ENCODE assay signal across 8 mouse cellular contexts in the genomic region with DNA sequence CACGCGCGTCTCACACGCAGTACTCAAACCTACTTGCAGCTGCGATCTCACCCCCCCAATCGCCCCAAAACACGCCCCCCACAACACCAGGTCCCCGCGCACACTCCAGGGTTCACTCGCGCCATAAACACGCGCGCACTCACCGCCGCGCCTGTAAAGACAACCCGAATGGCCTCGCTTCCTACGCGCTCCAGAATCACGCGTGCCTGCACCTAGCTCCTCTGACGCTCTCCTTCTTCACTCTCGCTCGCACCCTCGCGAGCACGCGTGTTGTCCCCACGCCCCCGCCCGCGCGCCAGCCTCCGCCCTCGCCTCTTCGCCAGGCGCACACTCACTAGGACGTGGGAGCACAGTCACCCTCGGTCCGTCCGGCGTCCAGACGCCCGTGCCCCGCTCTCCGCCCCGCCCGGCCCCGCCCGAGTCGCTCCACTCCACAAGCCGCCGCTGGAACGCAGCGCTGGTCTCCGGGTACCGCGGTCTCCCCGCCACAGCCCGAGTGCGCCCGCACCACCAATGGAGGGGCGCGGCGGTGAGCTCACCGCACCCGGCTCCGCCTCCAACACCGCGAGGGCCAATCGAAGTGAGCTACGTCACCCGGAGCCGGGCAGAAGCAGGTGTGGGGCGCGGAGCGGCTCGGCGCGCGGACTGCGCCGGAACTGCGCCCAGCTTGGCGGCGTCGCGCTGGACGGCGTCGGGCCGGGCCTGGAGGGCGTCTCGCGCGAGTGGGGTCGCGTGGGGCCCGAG. TPM values are rescaled to one million over a fixed set of nuclear protein-coding genes. Genes with fewer than 3 reads are reported as not detected.
A peak's percentile ranks its signal among the peaks of the same experiment; 100 is the strongest.
DNase-seq lines count a peak whose midpoint lies in the region; ATAC-seq and TF ChIP-seq lines count a peak whose summit lies in the region.

No protein-coding gene starts in this region.

- TF ChIP-seq CTCF in cerebellum, adult 2 months (IDR thresholded peaks at IDR 0.05; ENCODE audit: borderline replicate concordance, insufficient read depth, low read depth, low read length) = no peak
- TF ChIP-seq CTCF in lung, adult 2 months (IDR thresholded peaks at IDR 0.05; ENCODE audit: insufficient read depth, low read length) = no peak
- no peak for TF ChIP-seq CTCF in olfactory bulb, adult 2 months (IDR thresholded peaks at IDR 0.05; ENCODE audit: insufficient read depth, low read depth, low read length)

- in situ Hi-C loops in ES-E14 (cut with MboI; ENCODE audit: low sequenced_read_pairs in 2 of 2, unreplicated experiment in 2 of 2) = no loop called here

- peak; percentile 53 for TF ChIP-seq POLR2A in cerebellum, adult 2 months (IDR thresholded peaks at IDR 0.05; ENCODE audit: borderline replicate concordance, insufficient read depth, low read length)
- no peak for TF ChIP-seq POLR2A in lung, adult 2 months (IDR thresholded peaks at IDR 0.05; ENCODE audit: borderline replicate concordance, extremely low read depth, low read depth, low read length)
- TF ChIP-seq POLR2A in olfactory bulb, adult 2 months (IDR thresholded peaks at IDR 0.05; ENCODE audit: insufficient read depth, low read depth, low read length) = peak; percentile 46; the same call in 1 of the 2 replicates

- H3K4me1 ChIP-seq in ES-E14 (ENCODE audit: control insufficient read depth in 2 of 2, insufficient read depth in 2 of 2, low read length in 2 of 2, poor library complexity in 1 of 2) = peaks cover 0 to 7% of the 10 kb centered on the region in 2 experiments; a peak in 3 of 4 replicates
- peaks cover 15% of the 10 kb centered on the region for H3K4me1 ChIP-seq in cerebellum, adult 2 months (ENCODE audit: control insufficient read depth, insufficient read depth, low read length)
- H3K4me1 ChIP-seq in lung, adult 2 months (ENCODE audit: control insufficient read depth, insufficient read depth, low read length) = no peaks in the 10 kb centered on the region
- peaks cover 13% of the 10 kb centered on the region for H3K4me1 ChIP-seq in olfactory bulb, adult 2 months (ENCODE audit: control insufficient read depth, insufficient read depth, low read length)

- H3K27ac ChIP-seq in ES-E14 (ENCODE audit: insufficient read depth, low read depth, low read length, poor library complexity, severe bottlenecking) = no peak overlapping the region
- H3K27ac ChIP-seq in cerebellum, adult 2 months (ENCODE audit: insufficient read depth, low read length) = peak overlapping the region; percentile 54
- peak overlapping the region; percentile 92 for H3K27ac ChIP-seq in olfactory bulb, adult 2 months (ENCODE audit: insufficient read depth, low read depth, low read length)

- ATAC-seq in frontal cortex, adult (ENCODE audit: low TSS enrichment) = peak; percentile 93

- no peaks in the 10 kb centered on the region for H3K36me3 ChIP-seq in ES-E14 (ENCODE audit: control insufficient read depth, insufficient read depth, low read length, poor library complexity, severe bottlenecking)

- peak overlapping the region; percentile 79 for H3K9ac ChIP-seq in ES-E14 (ENCODE audit: insufficient read depth, low read depth, low read length, poor library complexity, severe bottlenecking)

- no peaks in the 10 kb centered on the region for H3K27me3 ChIP-seq in cerebellum, adult 2 months (ENCODE audit: control insufficient read depth, insufficient read depth, low read length)

- peak overlapping the region; percentile 68 to 83 for H3K4me3 ChIP-seq in ES-E14 (ENCODE audit: insufficient read depth in 1 of 2, low read depth in 1 of 2, low read length in 2 of 2, poor library complexity in 1 of 2, severe bottlenecking in 1 of 2)
- peak overlapping the region; percentile 79 for H3K4me3 ChIP-seq in cerebellum, adult 2 months (replicated peaks; ENCODE audit: insufficient read depth, low read depth, low read length)
- H3K4me3 ChIP-seq in lung, adult 2 months (replicated peaks; ENCODE audit: extremely low read depth, low read depth, low read length) = peak overlapping the region; percentile 22
- peak overlapping the region; percentile 95 for H3K4me3 ChIP-seq in olfactory bulb, adult 2 months (ENCODE audit: insufficient read depth, low read depth, low read length)

- WGBS in cerebellum, adult 2 months = under 1% methylated on average over 101 of the region's 101 CpGs
- WGBS in lung, adult 2 months = under 1% methylated on average over 100 of the region's 101 CpGs
- under 1% methylated on average over 101 of the region's 101 CpGs for WGBS in olfactory bulb, adult 2 months

- no peaks in the 10 kb centered on the region for H3K9me3 ChIP-seq in ES-E14 (ENCODE audit: control insufficient read depth, insufficient read depth, low read depth, low read length)

- DNase-seq in ES-E14 (ENCODE audit: low read depth, low spot score) = peak; percentile 66
- peak; percentile 92 to 95 for DNase-seq in cerebellum, adult 2 months
- DNase-seq in heart, postnatal 4 days = peak; percentile 93
- peak; percentile 81 to 89 for DNase-seq in layer of hippocampus, adult 8-10 months (ENCODE audit: low spot score in 2 of 2)
- peak; percentile 82 for DNase-seq in lung, adult 2 months
- peak; percentile 92 for DNase-seq in testis, postnatal 10 days (ENCODE audit: low spot score)

TF ChIP-seq in ES-E14, 5 proteins besides CTCF, POLR2A, EP300 and RAD21:
- TF ChIP-seq HCFC1 (IDR thresholded peaks at IDR 0.05; ENCODE audit: borderline replicate concordance, insufficient read depth, low read length) = peak; percentile 56; the same call in 1 of the 2 replicates
- no peak for TF ChIP-seq MAFK (IDR thresholded peaks at IDR 0.05; ENCODE audit: insufficient read depth, low read depth, low read length)
- no peak for TF ChIP-seq ZNF384 (IDR thresholded peaks at IDR 0.05; ENCODE audit: low read depth, low read length)
- no peak for TF ChIP-seq ZC3H11A (IDR thresholded peaks at IDR 0.05; ENCODE audit: borderline replicate concordance, low read depth, low read length)
- no peak; the same call in 1 of the 2 replicates for TF ChIP-seq CHD2 (IDR thresholded peaks at IDR 0.05; ENCODE audit: low read depth, low read length)
TF ChIP-seq in ES-E14: peak in this region for 1.

RNA-seq across cellular contexts. Expression of gene Gm13090, which starts 18.8 kb away (rescaled TPM):
- not detected in 2 replicates for total RNA-seq in ES-E14 (2012; rRNA removed)
- not detected in 2 replicates for polyA plus RNA-seq in cerebellum, adult 2 months (2012; rRNA removed)
- not detected for total RNA-seq in heart, postnatal 4 days (2021)
- total RNA-seq in layer of hippocampus, adult 8-10 months (2022) = not detected
- not detected in 2 replicates for polyA plus RNA-seq in lung, adult 2 months (2012; rRNA removed)
- not detected in 2 replicates for polyA plus RNA-seq in olfactory bulb, adult 2 months (2012; ENCODE audit: insufficient read depth, insufficient read length, low replicate concordance, missing spikeins)

RNA-seq across cellular contexts. Expression of gene Vamp3, which starts 50.4 kb away (rescaled TPM):
- 31.2 and 45.9 TPM in 2 replicates for total RNA-seq in ES-E14 (2012; rRNA removed)
- 61.3 and 67.9 TPM in 2 replicates for polyA plus RNA-seq in cerebellum, adult 2 months (2012; rRNA removed)
- 10 to 100 TPM; 83.2 to 86.2 TPM for total RNA-seq in heart, postnatal 4 days (2021)
- 10 to 100 TPM; 32.3 to 37.2 (median 35.5) TPM for total RNA-seq in layer of hippocampus, adult 8-10 months (2022)
- 37.7 and 70.5 TPM in 2 replicates for polyA plus RNA-seq in lung, adult 2 months (2012; rRNA removed)
- not detected in 2 replicates for polyA plus RNA-seq in olfactory bulb, adult 2 months (2012; ENCODE audit: insufficient read depth, insufficient read length, low replicate concordance, missing spikeins)

Comparison
In these comparisons a context has a peak if more than half of its experiments do, and no peak if none do; other contexts are left out.
1. H3K4me3 ChIP-seq: peak in every context shown above with its lines; median percentile 95 in olfactory bulb, adult 2 months; 79 in cerebellum, adult 2 months; 76 in ES-E14; 22 in lung, adult 2 months.